Mouse (Mus musculus): ENCODE measurements at regions not wholly inside any gene's neighbourhood (a gene's known extent, or its start where the extent isn't known, plus 50 kb on each side); places are given as distances from the start of the nearest gene placed in this dataset.

DNA sequence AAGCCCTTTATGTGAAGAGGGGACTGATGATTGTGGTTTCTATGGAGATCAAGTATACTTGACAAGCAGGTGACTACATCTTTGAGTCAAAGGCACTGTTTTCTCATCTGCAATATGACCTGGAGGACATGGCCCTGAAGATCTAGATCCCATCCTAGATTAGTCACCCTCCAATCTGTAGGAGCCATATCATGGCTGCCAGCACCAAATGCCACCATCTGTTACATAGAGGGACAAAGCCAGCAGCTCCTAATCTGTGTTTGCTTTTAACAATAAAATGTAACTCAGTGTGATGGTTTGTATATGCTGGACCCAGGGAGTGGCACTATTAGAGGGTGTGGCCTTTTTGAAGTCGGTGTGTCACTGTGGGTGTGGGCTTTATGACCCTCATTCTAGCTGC, 156.1 kb downstream of the Usp46 start:
- no peak for DNase-seq (ENCODE audit: extremely low spot score in 1 of 2, low spot score in 1 of 2)

DNA sequence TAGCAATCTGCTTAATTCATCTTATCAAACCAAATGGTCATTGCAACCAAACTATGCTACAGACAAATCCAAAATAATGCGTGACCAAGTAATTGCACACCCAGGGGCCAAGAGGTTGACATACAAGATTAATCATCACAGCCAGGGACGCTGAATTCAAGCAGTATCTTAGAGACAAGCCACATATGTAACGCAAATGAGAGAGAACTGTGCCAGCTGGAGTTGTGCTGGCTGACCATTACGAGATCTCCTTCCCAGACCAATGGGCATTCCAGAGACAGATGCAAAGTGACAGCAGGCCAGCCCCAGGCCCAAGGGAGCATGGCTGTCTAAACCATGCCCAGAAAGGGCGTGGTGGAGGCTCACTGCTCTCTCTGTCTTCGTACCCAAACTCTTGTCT, 155.1 kb downstream of the Usp46 start:
- DNase-seq (ENCODE audit: extremely low spot score in 1 of 2, low spot score in 1 of 2), result no peak

DNA sequence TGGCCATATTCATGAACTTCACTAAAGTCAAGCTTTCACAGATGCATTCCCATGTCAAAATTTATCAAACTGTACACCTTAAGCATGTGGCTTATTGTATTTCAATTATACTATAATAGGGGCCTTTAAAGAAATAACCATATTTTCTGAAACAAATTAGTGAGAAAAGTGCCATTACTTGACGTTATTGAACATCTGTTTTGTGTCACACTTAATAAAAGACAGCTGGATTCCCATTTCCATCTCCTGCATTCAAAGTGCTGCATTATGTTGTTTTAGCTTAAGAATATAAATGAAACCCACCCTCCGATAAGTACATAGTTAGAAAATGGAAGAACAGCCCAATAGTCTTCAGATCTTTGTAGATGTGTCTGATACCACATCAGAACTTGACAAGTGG, 150.2 kb downstream of the Usp46 start:
- no peak for DNase-seq (ENCODE audit: extremely low spot score in 1 of 2, low spot score in 1 of 2)

DNA sequence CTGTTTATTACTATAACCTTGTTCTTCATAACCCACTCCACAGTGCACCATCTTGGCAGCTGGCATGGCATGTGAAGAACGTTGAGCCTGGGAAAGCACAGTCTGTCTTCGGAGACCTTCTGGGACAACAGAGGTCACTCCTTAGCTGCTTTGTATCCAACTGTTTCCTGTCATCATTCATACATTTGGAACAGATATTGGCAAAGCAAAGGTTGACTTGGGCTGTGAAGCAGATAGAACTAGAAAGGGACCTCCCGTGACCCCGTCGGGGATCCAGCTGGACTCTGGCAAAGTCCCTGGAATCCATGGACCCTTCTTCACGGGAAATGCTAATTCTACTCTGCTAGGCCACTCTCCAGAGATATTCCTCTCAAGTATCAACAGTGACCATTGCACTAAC, 148.3 kb downstream of the Usp46 start:
- no peak for DNase-seq (ENCODE audit: extremely low spot score in 1 of 2, low spot score in 1 of 2)

DNA sequence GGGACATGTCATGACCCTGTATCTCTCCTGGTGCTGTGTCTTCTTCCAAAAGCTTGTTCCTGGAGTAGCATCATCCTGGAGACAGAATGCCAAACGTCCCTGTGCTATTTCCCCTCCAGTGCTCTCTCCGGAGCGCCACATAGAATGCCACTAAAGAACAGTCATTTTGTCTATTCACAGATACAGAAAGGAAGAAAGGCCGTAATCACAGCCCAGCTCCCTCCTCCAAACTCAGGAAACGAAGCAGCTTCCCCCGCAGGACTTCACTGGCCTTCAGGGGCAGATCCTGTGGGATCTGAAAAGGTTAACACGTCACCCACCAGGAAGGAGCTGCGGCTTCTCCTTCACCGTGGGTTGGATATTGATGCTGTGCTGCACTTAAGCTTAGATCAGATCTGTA, 140.7 kb downstream of the Usp46 start:
- DNase-seq (ENCODE audit: extremely low spot score in 1 of 2, low spot score in 1 of 2), result no peak

DNA sequence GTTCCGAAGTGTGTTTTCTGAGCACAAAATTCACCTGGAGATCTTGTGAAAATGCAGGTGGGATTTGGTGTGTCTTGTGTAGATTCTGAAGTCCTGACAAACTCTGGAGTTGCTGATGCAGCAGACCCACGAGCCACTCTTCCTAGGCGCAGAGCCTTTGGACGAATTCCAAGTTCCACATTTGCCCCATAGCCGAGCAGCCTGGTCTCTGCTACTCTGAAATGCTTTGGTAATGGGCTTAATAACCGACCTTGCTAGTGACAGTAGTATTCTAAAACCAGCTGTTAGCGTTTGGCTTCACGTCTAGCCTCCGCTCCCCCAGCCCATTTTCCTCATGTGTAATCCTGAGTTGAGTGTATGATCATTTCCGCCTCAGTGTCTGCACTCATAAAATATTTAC, 139.5 kb downstream of the Usp46 start:
- no peak for DNase-seq (ENCODE audit: extremely low spot score in 1 of 2, low spot score in 1 of 2)

DNA sequence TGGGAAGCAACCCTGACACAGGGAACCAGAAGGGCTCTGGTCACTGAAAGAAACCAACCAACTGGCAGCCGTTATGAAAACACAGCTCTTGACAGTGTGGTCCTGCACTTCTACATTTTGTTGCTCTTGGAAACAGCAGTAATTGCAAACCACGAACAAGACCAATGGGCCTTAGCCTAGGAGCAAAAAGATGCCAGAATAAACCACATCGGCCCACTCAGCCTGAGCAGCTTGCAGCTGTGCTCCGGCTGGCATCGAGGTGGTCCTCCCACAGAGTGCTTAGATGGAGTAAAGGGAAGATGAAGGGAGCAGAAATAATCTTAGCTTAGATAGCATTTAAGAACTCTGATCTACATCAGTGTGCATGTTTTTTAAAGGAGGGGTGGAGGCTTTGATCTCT, 138.0 kb downstream of the Usp46 start:
- DNase-seq (ENCODE audit: extremely low spot score in 1 of 2, low spot score in 1 of 2), result no peak

DNA sequence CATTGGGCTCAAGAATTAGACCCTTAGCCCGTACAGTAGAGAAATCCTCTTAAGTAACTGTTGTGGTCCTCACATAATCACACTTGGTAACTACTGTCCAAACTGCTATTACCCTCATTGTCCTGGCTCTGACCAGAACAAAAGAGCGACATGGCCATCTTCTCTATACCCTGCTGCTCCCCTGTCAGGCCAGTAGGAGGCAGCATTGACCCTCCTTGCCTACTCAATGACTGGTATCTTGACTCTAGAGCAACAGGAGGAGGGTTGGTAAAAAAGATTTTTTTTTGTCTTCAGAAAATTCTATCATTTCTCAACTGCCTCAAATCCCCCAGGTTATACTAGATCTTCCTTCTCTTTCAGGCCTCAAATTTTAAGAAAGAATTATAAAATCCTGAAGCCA, 130.4 kb downstream of the Usp46 start:
- DNase-seq (ENCODE audit: extremely low spot score in 1 of 2, low spot score in 1 of 2), result peak in 1 of 2 experiments; percentile 11

DNA sequence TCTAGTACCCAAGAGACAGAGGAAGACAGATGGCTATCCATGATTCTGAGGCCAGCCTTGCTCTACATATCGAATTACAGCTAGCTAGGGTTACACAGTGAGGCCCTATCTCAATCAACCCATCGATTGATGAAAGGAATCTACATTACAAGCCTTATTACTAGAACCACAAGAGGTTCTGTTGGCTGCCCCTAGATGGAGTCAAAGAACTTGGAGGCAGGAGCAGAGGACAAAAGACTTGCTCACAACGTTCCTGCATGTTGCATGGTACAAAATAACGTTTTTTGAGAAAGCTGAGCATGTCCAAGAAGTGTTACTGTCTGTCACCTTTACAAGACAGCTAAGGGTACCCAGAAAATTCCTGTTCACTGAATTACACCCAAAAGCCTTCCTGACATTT, 129.8 kb downstream of the Usp46 start:
- no peak for DNase-seq (ENCODE audit: extremely low spot score in 1 of 2, low spot score in 1 of 2)

DNA sequence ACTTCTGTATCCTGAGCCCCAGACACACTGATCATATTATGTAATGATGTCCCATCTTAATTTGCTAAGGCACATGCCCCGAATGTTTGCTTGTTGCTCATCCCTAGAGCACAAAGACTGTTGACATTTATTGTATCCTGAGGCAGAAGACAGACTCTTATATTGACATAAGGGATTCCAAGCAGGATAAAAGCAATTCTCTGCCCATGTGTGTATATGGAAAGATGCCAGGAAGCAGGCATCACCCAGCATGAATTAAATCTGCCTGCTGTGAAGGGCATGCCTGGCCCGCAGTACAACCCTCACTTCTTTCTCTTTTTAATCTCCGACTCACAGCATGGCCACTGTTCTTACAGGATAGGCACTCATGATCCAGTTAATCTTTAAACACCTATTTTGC, 125.3 kb downstream of the Usp46 start:
- DNase-seq (ENCODE audit: extremely low spot score in 1 of 2, low spot score in 1 of 2), result no peak

DNA sequence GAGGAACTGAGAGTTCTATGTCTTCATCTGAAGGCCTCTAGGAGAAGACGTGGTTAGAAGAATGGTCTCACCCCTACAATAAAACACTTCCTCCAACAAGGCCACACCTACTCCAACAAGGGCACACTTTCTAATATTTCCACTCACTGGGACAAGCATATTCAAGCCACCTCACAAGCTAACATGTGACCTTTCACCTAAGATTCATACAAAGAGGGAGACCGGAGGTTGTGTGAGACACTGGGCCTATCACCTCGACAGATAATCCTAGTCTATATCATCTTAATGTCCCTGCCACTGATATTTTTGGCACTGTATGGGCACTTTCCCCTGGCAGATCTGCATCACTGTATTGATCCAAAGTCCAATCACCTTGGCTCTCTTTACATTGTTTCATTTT, 122.6 kb downstream of the Usp46 start:
- DNase-seq (ENCODE audit: extremely low spot score in 1 of 2, low spot score in 1 of 2), result no peak

DNA sequence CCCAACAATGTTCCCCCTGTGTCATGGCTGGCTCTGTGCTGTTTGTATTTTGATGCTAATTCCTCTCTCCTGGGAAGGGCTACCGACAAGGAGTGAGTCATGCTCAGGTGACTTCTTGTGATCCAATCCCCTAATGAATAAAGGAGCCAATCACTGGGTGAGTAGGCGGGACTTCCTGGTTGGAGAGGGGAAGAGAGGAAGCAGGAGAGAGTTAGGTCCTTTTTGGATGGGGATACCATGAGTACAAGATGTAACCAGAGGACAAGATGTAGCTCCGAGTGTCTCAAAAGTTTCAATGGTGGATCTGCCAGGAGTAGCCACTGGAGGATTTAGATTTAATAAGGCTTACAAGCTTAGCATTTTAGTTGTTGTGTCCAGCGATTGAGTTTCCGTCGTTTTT, 122.1 kb downstream of the Usp46 start:
- DNase-seq (ENCODE audit: extremely low spot score in 1 of 2, low spot score in 1 of 2), result no peak

DNA sequence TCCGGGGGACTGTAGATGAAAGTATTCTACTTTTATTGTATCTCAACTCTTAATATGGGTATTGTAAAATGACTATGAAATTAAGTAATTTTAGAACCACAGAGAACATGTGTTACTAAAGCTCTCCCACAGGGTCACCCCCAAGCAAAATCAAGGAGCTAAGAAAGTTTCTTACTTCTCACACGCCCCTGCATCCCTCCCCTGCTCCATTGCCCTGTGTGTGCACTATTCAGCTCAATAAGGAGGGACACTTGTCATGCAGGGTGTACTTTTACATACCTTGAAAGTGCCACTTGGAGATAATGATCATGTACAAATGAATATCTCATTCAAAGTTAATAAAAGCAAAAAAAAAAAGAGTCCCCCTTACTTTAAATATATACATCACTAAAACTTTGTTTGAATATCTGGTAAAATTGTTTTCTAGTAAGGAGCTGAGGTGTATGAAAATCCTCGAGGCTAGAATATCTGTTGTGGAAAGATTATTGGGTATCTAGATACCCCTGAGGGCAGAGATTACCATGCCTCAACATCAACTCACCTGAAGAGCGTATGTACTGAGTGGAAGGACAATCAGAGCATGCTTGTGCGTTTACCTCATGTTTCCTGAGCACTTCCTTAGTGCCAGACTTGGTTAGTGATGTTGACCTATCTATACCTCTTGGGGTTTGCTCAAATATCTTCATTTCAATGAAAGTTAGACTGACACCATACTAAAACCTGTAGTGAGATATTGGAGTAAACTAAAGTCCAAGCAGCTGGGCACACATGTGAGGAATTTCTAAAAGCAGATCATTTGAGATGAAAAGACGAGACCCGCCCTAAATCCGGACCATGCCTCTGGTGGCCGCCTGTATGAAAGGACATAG, 120.0 kb downstream of the Usp46 start:
- no peak for DNase-seq (ENCODE audit: extremely low spot score in 1 of 2, low spot score in 1 of 2)
